Mouse (Mus musculus) liver, embryonic 14.5 days (tissue): ENCODE data around the gene Ndufb4. TPM values are rescaled to one million over a fixed set of nuclear protein-coding genes. Genes with fewer than 3 reads are reported as not detected.

Source experiments
- ATAC-seq: fragments of 200-750 bp; cut with Nextera tagmentation; 2 replicates; pipeline ENCODE4 v1.8.0; 2017; ENCODE audit warnings: moderate number of reproducible peaks, mild to moderate bottlenecking, moderate library complexity; ENCODE audit not compliant: insufficient read depth
- DNase-seq, 3 experiments: peaks; one replicate each; pipeline ENCODE4 v3.0.0-alpha.2; 2012 to 2013; ENCODE audit warnings: low read depth in 3 of 3, low spot score in 3 of 3
- H3K27ac ChIP-seq: fragments of 300-500 bp; sonication (generic); 2 replicates; pipeline ENCODE4 v1.5.1; 2014; ENCODE audit warnings: moderate library complexity, mild to moderate bottlenecking, control low read depth, inconsistent platforms
- H3K27me3 ChIP-seq: fragments of 300-500 bp; sonication (generic); 2 replicates; pipeline ENCODE4 v1.6.1; 2014; ENCODE audit warnings: mild to moderate bottlenecking, low read length, moderate library complexity; ENCODE audit not compliant: control insufficient read depth, insufficient read depth
- H3K36me3 ChIP-seq: fragments of 300-500 bp; sonication (generic); replicated peaks from 2 replicates; pipeline ENCODE4 v1.6.1; 2014; ENCODE audit warnings: low read depth; ENCODE audit not compliant: control insufficient read depth, insufficient read depth
- H3K4me1 ChIP-seq, 2 experiments: fragments of 200-500 bp in 1 of 2; fragments of 300-500 bp in 1 of 2; sonication (generic) in 1 of 2; replicated peaks; 2 replicates each; pipeline ENCODE4 v1.6.1; 2012 to 2014; ENCODE audit warnings: antibody characterized with exemption in 1 of 2, inconsistent platforms in 1 of 2, low read length in 1 of 2; ENCODE audit not compliant: control insufficient read depth in 2 of 2, insufficient read depth in 2 of 2
- H3K4me2 ChIP-seq: fragments of 300-500 bp; sonication (generic); 2 replicates; pipeline ENCODE4 v1.6.1; 2014; ENCODE audit warnings: low read depth, mild to moderate bottlenecking, control low read depth, moderate library complexity
- H3K4me3 ChIP-seq, 2 experiments: fragments of 200-500 bp in 1 of 2; fragments of 300-500 bp in 1 of 2; sonication (generic) in 1 of 2; 2 replicates each; pipeline ENCODE4 v1.5.1; 2012 to 2014; ENCODE audit warnings: low read depth in 2 of 2, low read length in 2 of 2, mild to moderate bottlenecking in 2 of 2, control low read depth in 1 of 2, inconsistent platforms in 1 of 2, moderate library complexity in 1 of 2; ENCODE audit not compliant: insufficient read depth in 1 of 2
- H3K9ac ChIP-seq: fragments of 300-500 bp; sonication (generic); replicated peaks from 2 replicates; pipeline ENCODE4 v1.6.1; 2014; ENCODE audit warnings: mild to moderate bottlenecking, control low read depth, moderate library complexity
- H3K9me3 ChIP-seq: fragments of 300-500 bp; sonication (generic); 2 replicates; pipeline ENCODE4 v1.6.1; 2016; ENCODE audit warnings: low read length, mixed read lengths; ENCODE audit not compliant: control insufficient read depth
- CTCF ChIP-seq: IDR thresholded peaks from 2 replicates; pipeline ENCODE4 v1.5.1; 2016; ENCODE audit warnings: antibody characterized with exemption, low read depth, control low read depth
- EP300 ChIP-seq: IDR thresholded peaks from 2 replicates; pipeline ENCODE4 v1.6.1; 2016; ENCODE audit warnings: antibody characterized with exemption, low read depth
- WGBS: fragments of 180-500 bp; shearing (Covaris S2); extraction: QIAGEN DNeasy Blood & Tissue Kit; methylation state at CpG from one replicate; pipeline ENCODE4 v1.1.7; 2014; ENCODE audit not compliant: insufficient replicate concordance; 5-methylcytosine and 5-hydroxymethylcytosine counted together
- polyA plus RNA-seq, 2 experiments: library from polyadenylated mRNA; depleted of rRNA in 1 of 2; stranded (reverse) in 1 of 2; unstranded in 1 of 2; fragments of >200 nt; fragmentation: Nextera tagmentation in 1 of 2; extraction: Ambion mirVana in 1 of 2; gene quantifications; 2 replicates each; pipeline versions ENCODE4 v1.2.1 to v1.2.3; 2012 to 2014

The Ndufb4 gene
- polyA plus RNA-seq, 2 experiments = 34.3 to 52.9 TPM

- Histone ChIP-seq H3K27me3 (no peaks in the 10 kb centered on the region), H3K9me3 (no peaks in the 10 kb centered on the region), H3K4me3 (no peak overlapping the region), H3K4me1 (no peaks in the 10 kb centered on the region), H3K9ac (no peak overlapping the region), H3K36me3 (no peaks in the 10 kb centered on the region), H3K27ac (no peak overlapping the region), H3K4me2 (no peak overlapping the region)
- TF ChIP-seq EP300 (no peak), CTCF (no peak)
- ATAC-seq (no peak), DNase-seq (no peak)
- 62% methylated on average over 6 of the region's 6 CpGs for WGBS
Observed at GRCm38 (mm10) chr16:37604243-37604642, 50.0 kb downstream of the Ndufb4 start.

GRCm38 (mm10) chr16:37603431-37603830 is 50.8 kb downstream of the Ndufb4 start:
- Histone ChIP-seq H3K9ac (no peak overlapping the region), H3K9me3 (no peaks in the 10 kb centered on the region), H3K4me2 (no peak overlapping the region), H3K36me3 (no peaks in the 10 kb centered on the region), H3K27ac (no peak overlapping the region), H3K27me3 (no peaks in the 10 kb centered on the region), H3K4me3 (no peak overlapping the region), H3K4me1 (no peaks in the 10 kb centered on the region)
- no peak for ATAC-seq
- TF ChIP-seq EP300 (no peak), CTCF (no peak)
- DNase-seq = no peak
- WGBS = 76% methylated on average over 1 of the region's 1 CpGs

- Histone ChIP-seq H3K4me3 (no peak overlapping the region), H3K27me3 (no peaks in the 10 kb centered on the region), H3K9me3 (no peaks in the 10 kb centered on the region), H3K36me3 (no peaks in the 10 kb centered on the region), H3K9ac (no peak overlapping the region), H3K4me1 (no peaks in the 10 kb centered on the region), H3K4me2 (no peak overlapping the region), H3K27ac (no peak overlapping the region)
- no peak for DNase-seq
- 60% methylated on average over 3 of the region's 3 CpGs for WGBS
- no peak for ATAC-seq
- TF ChIP-seq CTCF = no peak
- no peak for TF ChIP-seq EP300
Observed at GRCm38 (mm10) chr16:37599326-37599725, 54.9 kb downstream of the Ndufb4 start.

GRCm38 (mm10) chr16:37598463-37598862 is 55.8 kb downstream of the Ndufb4 start:
- TF ChIP-seq EP300 (no peak), CTCF (no peak)
- Histone ChIP-seq H3K4me1 (no peaks in the 10 kb centered on the region), H3K4me3 (no peak overlapping the region), H3K4me2 (no peak overlapping the region), H3K27ac (no peak overlapping the region), H3K36me3 (no peaks in the 10 kb centered on the region), H3K27me3 (no peaks in the 10 kb centered on the region), H3K9ac (no peak overlapping the region), H3K9me3 (no peaks in the 10 kb centered on the region)
- no peak for ATAC-seq
- 77% methylated on average over 7 of the region's 7 CpGs for WGBS
- DNase-seq = no peak

GRCm38 (mm10) chr16:37597412-37597811 is 56.8 kb downstream of the Ndufb4 start:
- no peak for ATAC-seq
- H3K36me3 ChIP-seq = no peaks in the 10 kb centered on the region
- no peaks in the 10 kb centered on the region for H3K9me3 ChIP-seq
- WGBS = 57% methylated on average over 5 of the region's 5 CpGs
- DNase-seq = no peak
- H3K4me2 ChIP-seq = no peak overlapping the region
- H3K27me3 ChIP-seq = no peaks in the 10 kb centered on the region
- no peaks in the 10 kb centered on the region for H3K4me1 ChIP-seq
- no peak for TF ChIP-seq CTCF
- H3K9ac ChIP-seq = no peak overlapping the region
- H3K4me3 ChIP-seq = no peak overlapping the region
- H3K27ac ChIP-seq = no peak overlapping the region

Other genes starting within 250 kb of the Ndufb4 start
- 4.3 and 6.6 TPM in 2 replicates for gene Gtf2e1, start 114.7 kb downstream of the Ndufb4 start, polyA plus RNA-seq (2012; rRNA removed)
- gene Gtf2e1, start 114.7 kb downstream of the Ndufb4 start, polyA plus RNA-seq (2014; fragmentation: Nextera tagmentation; extraction: Ambion mirVana) = 8.6 and 9.7 TPM in 2 replicates
- gene Rabl3, start 114.6 kb downstream of the Ndufb4 start, polyA plus RNA-seq (2012; rRNA removed) = 3.8 TPM in 2 replicates
- gene Rabl3, start 114.6 kb downstream of the Ndufb4 start, polyA plus RNA-seq (2014; fragmentation: Nextera tagmentation; extraction: Ambion mirVana) = 14.0 and 15.4 TPM in 2 replicates
- 20.3 and 21.3 TPM in 2 replicates for gene Hgd, start 74.3 kb downstream of the Ndufb4 start, polyA plus RNA-seq (2012; rRNA removed)
- 32.7 and 34.6 TPM in 2 replicates for gene Hgd, start 74.3 kb downstream of the Ndufb4 start, polyA plus RNA-seq (2014; fragmentation: Nextera tagmentation; extraction: Ambion mirVana)
- 6.1 and 9.9 TPM in 2 replicates for gene Fstl1, start 122.4 kb upstream of the Ndufb4 start, polyA plus RNA-seq (2012; rRNA removed)
- gene Fstl1, start 122.4 kb upstream of the Ndufb4 start, polyA plus RNA-seq (2014; fragmentation: Nextera tagmentation; extraction: Ambion mirVana) = 15.4 and 15.8 TPM in 2 replicates
- gene Gm36028, start 206.7 kb upstream of the Ndufb4 start, polyA plus RNA-seq (2012; rRNA removed) = 0.07 TPM in 1 of 2 replicates, not detected in the other
- 0.11 TPM in 1 of 2 replicates, not detected in the other for gene Gm36028, start 206.7 kb upstream of the Ndufb4 start, polyA plus RNA-seq (2014; fragmentation: Nextera tagmentation; extraction: Ambion mirVana)
- 3.2 and 4.1 TPM in 2 replicates for gene Lrrc58, start 213.9 kb upstream of the Ndufb4 start, polyA plus RNA-seq (2012; rRNA removed)
- gene Lrrc58, start 213.9 kb upstream of the Ndufb4 start, polyA plus RNA-seq (2014; fragmentation: Nextera tagmentation; extraction: Ambion mirVana) = 8.7 and 10.0 TPM in 2 replicates